Mouse (Mus musculus) hindbrain, embryonic 16.5 days (tissue): Measurements from ENCODE around the gene Ccnb1. TPM values are rescaled to one million over a fixed set of nuclear protein-coding genes. Genes with fewer than 3 reads are reported as not detected.
A peak's percentile ranks its signal among the peaks of the same experiment; 100 is the strongest.

Source experiments
- ATAC-seq: fragments of 200-750 bp; cut with Nextera tagmentation; 2 replicates; pipeline ENCODE4 v1.8.0; 2017; ENCODE audit warnings: moderate TSS enrichment, moderate library complexity
- H3K27ac ChIP-seq: fragments of 300-500 bp; sonication (generic); 2 replicates; pipeline ENCODE4 v1.5.1; 2014; ENCODE audit warnings: low read depth, mild to moderate bottlenecking, control low read depth, low read length, moderate library complexity
- H3K27me3 ChIP-seq: fragments of 300-500 bp; sonication (generic); replicated peaks from 2 replicates; pipeline ENCODE4 v1.6.1; 2014; ENCODE audit warnings: low read length; ENCODE audit not compliant: control insufficient read depth, insufficient read depth
- H3K36me3 ChIP-seq: fragments of 300-500 bp; sonication (generic); 2 replicates; pipeline ENCODE4 v1.6.1; 2014; ENCODE audit warnings: mild to moderate bottlenecking, low read length, moderate library complexity, mixed read lengths; ENCODE audit not compliant: control insufficient read depth, insufficient read depth
- H3K4me1 ChIP-seq: fragments of 300-500 bp; sonication (generic); 2 replicates; pipeline ENCODE4 v1.6.1; 2014; ENCODE audit warnings: low read depth, low read length; ENCODE audit not compliant: control insufficient read depth, insufficient read depth
- H3K4me2 ChIP-seq: fragments of 300-500 bp; sonication (generic); 2 replicates; pipeline ENCODE4 v1.6.1; 2014; ENCODE audit warnings: mild to moderate bottlenecking, low read length, control low read depth, moderate library complexity
- H3K4me3 ChIP-seq: fragments of 300-500 bp; sonication (generic); 2 replicates; pipeline ENCODE4 v1.5.1; 2014; ENCODE audit warnings: mild to moderate bottlenecking, low read length, control low read depth, moderate library complexity
- H3K9ac ChIP-seq: fragments of 300-500 bp; sonication (generic); 2 replicates; pipeline ENCODE4 v1.6.1; 2014; ENCODE audit warnings: low read depth, mild to moderate bottlenecking, control low read depth, low read length, moderate library complexity
- H3K9me3 ChIP-seq: fragments of 300-500 bp; sonication (generic); 2 replicates; pipeline ENCODE4 v1.6.1; 2014; ENCODE audit warnings: mild to moderate bottlenecking, low read length, moderate library complexity; ENCODE audit not compliant: control insufficient read depth
- WGBS: fragments of 180-500 bp; shearing (Covaris S2); extraction: QIAGEN DNeasy Blood & Tissue Kit; methylation state at CpG from one replicate; pipeline ENCODE4 v1.1.7; 2014; 5-methylcytosine and 5-hydroxymethylcytosine counted together
- polyA plus RNA-seq: library from polyadenylated mRNA; unstranded; fragments of >200 nt; fragmentation: Nextera tagmentation; extraction: Ambion mirVana; gene quantifications from 2 replicates; pipeline ENCODE4 v1.2.1, GENCODE M21; 2015

Gene Ccnb1
- 42.4 and 52.9 TPM in 2 replicates for polyA plus RNA-seq

DNA sequence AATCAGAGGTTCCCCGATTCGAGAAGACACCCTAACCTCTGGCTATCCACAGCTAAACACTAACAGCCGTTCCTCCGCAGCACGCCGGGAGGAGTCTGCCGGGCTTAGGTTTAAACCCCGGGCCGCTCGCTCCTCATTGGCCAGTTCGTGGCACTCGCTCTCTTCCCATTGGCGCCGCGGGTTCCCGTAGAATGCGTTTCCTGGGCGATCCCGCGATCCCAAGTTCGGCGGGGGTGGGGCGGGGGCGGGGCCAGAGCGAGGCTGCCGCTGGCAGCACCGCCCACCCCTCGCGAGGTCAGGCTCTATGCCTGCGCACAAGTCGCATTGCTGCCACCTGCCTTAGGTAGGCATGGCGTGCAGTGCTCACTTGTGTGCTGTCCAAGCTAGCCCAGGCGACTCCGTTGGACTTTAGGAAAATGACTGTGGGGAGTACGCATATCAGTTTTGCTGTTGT is at the start of gene Ccnb1:
Ccnb1 (minus strand) TSS at position 157 of the 454 bp plus-strand sequence.
- peak; percentile 100 for ATAC-seq
- peak within 1 kb of the TSS; percentile 62 for H3K9ac ChIP-seq
- H3K4me3 ChIP-seq: peak within 1 kb of the TSS; percentile 69
- no peaks in the 10 kb centered on the region for H3K27me3 ChIP-seq
- H3K4me1 ChIP-seq: peaks cover 6% of the 10 kb centered on the region
- H3K36me3 ChIP-seq: no peaks in the 10 kb centered on the region
- H3K9me3 ChIP-seq: no peaks in the 10 kb centered on the region
- 0% methylated on average over 34 of the region's 35 CpGs for WGBS
- H3K4me2 ChIP-seq: peak within 1 kb of the TSS; percentile 100
- H3K27ac ChIP-seq: no peak within 1 kb of the TSS

- Histone ChIP-seq H3K27me3 (no peaks in the 10 kb centered on the region), H3K4me2 (no peak overlapping the region), H3K9ac (no peak overlapping the region)
Measured at GRCm38 (mm10) chr13:100834777-100835176, 48.4 kb upstream of the Ccnb1 start.

GRCm38 (mm10) chr13:100833640-100834002 is 47.3 kb upstream of the Ccnb1 start:
- no peaks in the 10 kb centered on the region for H3K9me3 ChIP-seq
- no peaks in the 10 kb centered on the region for H3K36me3 ChIP-seq
- H3K27ac ChIP-seq: no peak overlapping the region
- H3K4me2 ChIP-seq: peak overlapping the region; percentile 45
- no peaks in the 10 kb centered on the region for H3K27me3 ChIP-seq
- H3K4me3 ChIP-seq: peak overlapping the region; percentile 99
- no peak for ATAC-seq
- H3K4me1 ChIP-seq: peaks cover 16% of the 10 kb centered on the region
- WGBS: 62% methylated on average over 6 of the region's 6 CpGs
- H3K9ac ChIP-seq: no peak overlapping the region; the same call in 1 of the 2 replicates

More at GRCm38 (mm10) chr13:100834777-100835176, 48.4 kb upstream of the Ccnb1 start:
- Histone ChIP-seq H3K27ac (no peak overlapping the region), H3K4me1 (peaks cover 16% of the 10 kb centered on the region), H3K4me3 (no peak overlapping the region), H3K36me3 (no peaks in the 10 kb centered on the region), H3K9me3 (no peaks in the 10 kb centered on the region)
- ATAC-seq: no peak

GRCm38 (mm10) chr13:100832741-100833639 is 46.6 kb upstream of the Ccnb1 start, which contains the start of gene Slc30a5:
Gene Slc30a5, minus strand, starts transcription at chr13:100833427.
- ATAC-seq: peak; percentile 98
- Histone ChIP-seq H3K9ac (peak within 1 kb of the TSS; percentile 98), H3K27ac (peak within 1 kb of the TSS; percentile 90), H3K4me1 (peaks cover 16% of the 10 kb centered on the region), H3K36me3 (no peaks in the 10 kb centered on the region), H3K4me3 (peak within 1 kb of the TSS; percentile 99), H3K27me3 (no peaks in the 10 kb centered on the region), H3K9me3 (no peaks in the 10 kb centered on the region), H3K4me2 (peak within 1 kb of the TSS; percentile 85)
- under 1% methylated on average over 80 of the region's 94 CpGs for WGBS

DNA sequence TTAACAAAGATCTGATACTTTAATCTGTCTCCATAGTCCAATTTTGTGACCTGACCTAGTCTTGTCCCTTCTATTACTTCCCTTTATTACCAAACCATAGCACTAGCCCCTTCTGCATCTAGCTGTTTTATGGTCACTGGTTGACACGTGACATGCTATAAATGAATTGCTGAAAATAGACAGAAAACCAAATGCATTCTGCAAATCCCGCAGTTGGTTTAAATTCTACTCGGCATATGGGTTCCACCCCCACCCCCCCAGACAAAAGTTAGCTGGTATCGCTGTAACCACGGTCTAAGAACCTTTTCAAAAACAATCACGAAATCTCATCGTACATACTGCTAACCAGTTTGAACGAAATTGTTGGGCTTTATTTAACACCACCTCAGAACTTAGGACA is 45.8 kb upstream of the Ccnb1 start:
- peak overlapping the region; percentile 85 for H3K4me2 ChIP-seq
- H3K27ac ChIP-seq: no peak overlapping the region
- peaks cover 16% of the 10 kb centered on the region for H3K4me1 ChIP-seq
- H3K9me3 ChIP-seq: no peaks in the 10 kb centered on the region
- 12% methylated on average over 8 of the region's 8 CpGs for WGBS
- H3K4me3 ChIP-seq: peak overlapping the region; percentile 99
- no peaks in the 10 kb centered on the region for H3K27me3 ChIP-seq
- no peaks in the 10 kb centered on the region for H3K36me3 ChIP-seq
- ATAC-seq: no peak
- H3K9ac ChIP-seq: peak overlapping the region; percentile 98

- Histone ChIP-seq H3K4me1 (peaks cover 16% of the 10 kb centered on the region), H3K9ac (no peak overlapping the region), H3K27ac (no peak overlapping the region), H3K4me3 (no peak overlapping the region), H3K36me3 (peaks cover 4% of the 10 kb centered on the region), H3K9me3 (no peaks in the 10 kb centered on the region), H3K27me3 (no peaks in the 10 kb centered on the region), H3K4me2 (peak overlapping the region; percentile 30)
- WGBS: 88% methylated on average over 6 of the region's 6 CpGs
- no peak for ATAC-seq
Measured at GRCm38 (mm10) chr13:100831123-100831522, 44.8 kb upstream of the Ccnb1 start.

DNA sequence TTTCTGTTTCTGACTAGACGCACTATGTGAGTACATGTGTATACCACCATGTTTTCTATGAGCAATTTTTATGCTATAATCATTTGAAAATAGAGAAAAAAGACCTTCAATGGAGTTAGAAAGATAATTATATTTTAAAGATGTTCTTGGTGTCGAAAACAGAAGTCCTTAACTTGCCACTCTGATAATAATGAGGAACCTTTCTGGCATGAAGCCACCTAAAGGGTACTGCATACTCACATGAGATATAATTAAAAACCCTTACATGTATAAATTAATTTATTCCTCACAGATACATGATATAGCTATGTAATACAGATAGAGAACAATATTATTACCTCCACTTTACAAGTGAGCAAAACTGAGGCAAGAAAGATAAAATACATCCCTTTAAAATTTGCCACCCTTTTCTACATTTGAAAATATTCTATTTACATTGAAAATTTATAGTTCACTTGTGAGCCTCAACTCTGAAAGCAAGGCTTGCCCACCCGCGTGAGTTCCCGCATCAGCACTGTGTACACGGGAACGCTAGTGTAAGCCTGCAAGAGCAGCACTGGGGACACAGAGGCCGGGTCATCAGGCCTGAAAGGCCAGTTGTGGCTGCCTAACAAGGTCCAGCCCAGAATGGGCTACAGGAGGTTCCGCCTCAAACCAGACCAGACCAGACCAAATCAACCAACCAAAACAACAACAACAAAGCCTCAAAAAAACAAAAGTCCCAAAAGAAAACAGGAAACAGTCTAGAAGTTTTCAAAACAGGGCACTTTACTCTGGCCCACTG is 39.4 kb upstream of the Ccnb1 start:
- ATAC-seq: no peak
- Histone ChIP-seq H3K27ac (no peak overlapping the region), H3K4me2 (no peak overlapping the region), H3K27me3 (no peaks in the 10 kb centered on the region), H3K4me3 (no peak overlapping the region), H3K36me3 (peaks cover 11% of the 10 kb centered on the region), H3K9ac (no peak overlapping the region), H3K9me3 (no peaks in the 10 kb centered on the region), H3K4me1 (peaks cover 4% of the 10 kb centered on the region)
- 90% methylated on average over 9 of the region's 9 CpGs for WGBS

- Histone ChIP-seq H3K4me3 (no peak overlapping the region), H3K27me3 (no peaks in the 10 kb centered on the region)
Measured at GRCm38 (mm10) chr13:100824916-100825315, 38.5 kb upstream of the Ccnb1 start.

GRCm38 (mm10) chr13:100824306-100824705 is 37.9 kb upstream of the Ccnb1 start:
- no peak overlapping the region for H3K4me2 ChIP-seq
- H3K9ac ChIP-seq: no peak overlapping the region
- no peaks in the 10 kb centered on the region for H3K4me1 ChIP-seq
- H3K27me3 ChIP-seq: no peaks in the 10 kb centered on the region
- ATAC-seq: no peak
- H3K36me3 ChIP-seq: peaks cover 11% of the 10 kb centered on the region
- no peaks in the 10 kb centered on the region for H3K9me3 ChIP-seq
- no peak overlapping the region for H3K27ac ChIP-seq
- H3K4me3 ChIP-seq: no peak overlapping the region
- 84% methylated on average over 6 of the region's 6 CpGs for WGBS

More at GRCm38 (mm10) chr13:100824916-100825315, 38.5 kb upstream of the Ccnb1 start:
- no peak overlapping the region for H3K4me2 ChIP-seq
- H3K36me3 ChIP-seq: peaks cover 11% of the 10 kb centered on the region
- no peaks in the 10 kb centered on the region for H3K4me1 ChIP-seq
- H3K9me3 ChIP-seq: no peaks in the 10 kb centered on the region
- no peak for ATAC-seq
- whole genome bisulfite sequencing: 89% methylated on average over 3 of the region's 3 CpGs
- no peak overlapping the region for H3K9ac ChIP-seq
- no peak overlapping the region for H3K27ac ChIP-seq
